Mouse (Mus musculus): ENCODE results near the gene Frmd4b. TPM values are rescaled to one million over a fixed set of nuclear protein-coding genes. Genes with fewer than 3 reads are reported as not detected.
"Not testable (repeated sequence)": the region's sequence is repeated elsewhere in the genome, so short reads cannot be mapped to it uniquely, and the experiment has no call there.

The Frmd4b gene
- polyA plus RNA-seq, 1 experiment from 2014 or later, result 6.3 TPM

DNA sequence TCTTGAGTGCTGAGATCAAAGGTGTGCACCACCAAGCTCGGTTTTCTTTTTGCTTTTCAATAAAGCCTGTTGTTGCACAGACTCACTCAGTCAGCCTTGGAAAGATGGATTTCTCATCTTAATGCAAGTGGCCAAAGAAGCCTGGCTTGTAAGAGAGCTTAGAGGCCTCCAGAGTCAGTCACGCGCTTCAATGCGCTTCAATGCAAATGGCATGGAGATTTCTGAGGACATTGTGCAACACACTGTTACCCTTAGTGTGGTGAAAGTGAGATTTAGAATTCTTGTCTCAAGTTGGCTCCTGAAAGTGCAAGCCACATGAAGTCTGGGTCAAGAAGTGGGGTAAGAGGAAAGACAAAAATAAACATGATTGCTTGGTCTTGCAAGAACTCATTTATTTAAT lies 236.1 kb downstream of the Frmd4b start:
- DNase-seq (ENCODE audit: low spot score), result no peak

DNA sequence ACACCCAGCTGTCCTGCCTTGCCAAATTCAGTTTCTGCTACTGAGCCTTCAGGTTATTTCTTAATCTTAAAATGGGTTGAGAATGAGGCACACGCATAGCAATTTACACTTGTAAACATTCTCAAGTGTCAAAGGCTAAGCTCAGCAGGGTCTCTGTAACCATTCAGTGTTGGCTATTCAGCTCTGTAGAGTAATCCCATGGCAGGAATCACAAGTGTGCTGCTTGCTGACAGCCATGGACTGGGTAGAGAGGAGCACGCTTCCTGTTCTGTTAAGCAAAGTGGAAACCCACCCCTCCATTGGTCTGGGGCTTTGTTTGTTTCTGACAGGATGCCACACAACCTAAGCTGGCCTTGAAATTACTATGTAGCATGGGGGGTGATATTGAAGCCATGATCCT lies 246.4 kb downstream of the Frmd4b start:
- peak; percentile 15 for DNase-seq (ENCODE audit: low spot score)

DNA sequence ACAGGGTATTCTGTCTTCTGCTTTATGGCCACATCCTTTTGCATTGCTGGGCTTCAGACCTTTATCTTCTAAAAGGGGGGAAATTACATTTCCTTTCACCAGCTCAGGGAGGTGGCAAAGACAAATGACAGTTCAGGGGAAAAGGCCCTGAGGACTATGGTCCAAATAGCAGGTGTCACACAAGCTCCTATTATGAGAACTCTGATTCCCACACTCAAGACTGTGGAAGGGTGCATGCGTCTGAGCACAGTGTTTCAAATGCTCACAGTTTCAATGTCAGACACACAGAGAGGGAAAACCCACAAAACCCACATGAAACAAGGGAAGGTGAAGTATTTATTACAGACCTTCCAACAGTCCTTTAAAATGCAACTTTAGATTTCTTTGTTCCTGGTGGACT lies 246.9 kb downstream of the Frmd4b start:
- DNase-seq (ENCODE audit: low spot score), result no peak

DNA sequence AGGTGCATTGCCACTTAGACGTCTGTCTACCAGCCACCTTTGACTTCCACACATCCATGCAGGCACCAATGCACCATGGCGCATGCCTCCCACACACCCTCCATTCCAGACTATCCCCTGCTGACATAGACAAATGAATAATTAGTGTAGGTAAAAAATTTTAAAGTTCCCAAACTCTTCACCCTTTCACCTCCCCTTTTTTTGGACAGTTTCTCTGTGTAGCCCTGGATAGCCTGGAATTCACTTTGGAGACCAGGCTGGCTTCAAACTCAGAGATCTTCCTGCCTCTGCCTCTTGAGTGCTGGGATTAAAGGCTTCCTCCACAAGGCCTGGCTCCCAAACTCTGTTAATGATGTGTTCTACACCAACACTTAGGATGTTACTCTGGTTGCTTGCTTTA lies 253.5 kb downstream of the Frmd4b start:
- DNase-seq (ENCODE audit: low spot score), result no peak

DNA sequence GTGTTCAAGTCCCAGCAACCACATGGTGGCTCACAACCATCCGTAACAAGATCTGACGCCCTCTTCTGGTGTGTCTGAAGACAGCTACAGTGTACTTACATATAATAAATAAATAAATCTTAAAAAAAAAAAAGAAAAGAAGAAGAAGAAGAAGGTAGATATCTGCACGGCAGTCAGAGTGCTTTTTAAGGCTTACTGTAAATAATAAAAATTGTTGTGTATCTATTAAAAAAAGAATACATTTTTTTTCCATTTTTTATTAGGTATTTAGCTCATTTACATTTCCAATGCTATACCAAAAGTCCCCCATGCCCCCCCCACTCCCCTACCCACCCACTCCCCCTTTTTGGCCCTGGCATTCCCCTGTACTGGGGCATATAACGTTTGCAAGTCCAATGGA lies 259.7 kb downstream of the Frmd4b start:
- DNase-seq (ENCODE audit: low spot score), result not testable (repeated sequence)

DNA sequence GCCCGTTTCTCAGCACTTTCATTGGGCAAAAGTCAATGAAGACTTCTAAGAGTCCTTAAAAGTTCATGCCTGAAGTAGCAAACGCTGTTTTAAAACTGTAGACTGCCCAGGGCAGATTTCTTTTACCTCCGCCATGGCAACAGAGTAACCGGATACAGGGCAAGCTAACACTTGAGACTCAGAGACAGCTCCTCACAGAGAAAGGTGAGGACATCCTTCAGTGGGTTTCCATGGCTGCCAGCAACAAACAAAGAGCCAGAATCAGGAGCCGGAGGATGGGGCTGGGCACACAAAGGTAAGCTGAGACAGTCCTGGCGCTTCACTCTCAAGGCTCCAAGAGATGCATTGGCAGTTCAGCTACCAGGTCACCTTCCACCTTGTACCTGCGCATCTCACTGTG lies 260.7 kb downstream of the Frmd4b start:
- DNase-seq (ENCODE audit: low spot score), result no peak

DNA sequence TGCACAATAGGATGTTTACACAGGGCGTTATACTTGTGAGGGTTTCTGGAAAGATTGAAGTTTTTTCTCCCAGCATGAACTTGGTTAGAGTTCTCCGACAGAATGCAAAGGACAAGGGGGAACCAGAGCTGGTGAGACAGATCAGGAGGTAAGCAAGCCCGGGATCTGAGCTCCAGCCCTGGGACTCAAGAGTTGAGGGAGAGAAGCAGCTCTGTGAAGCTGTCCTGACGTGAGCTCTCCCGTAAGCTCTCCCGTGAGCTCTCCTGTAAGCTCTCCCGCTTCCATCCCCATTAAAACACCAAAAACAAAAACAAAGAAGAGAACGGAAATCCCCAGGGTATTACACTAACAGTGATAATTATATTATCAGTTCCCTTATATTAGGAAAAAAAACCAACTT lies 262.2 kb downstream of the Frmd4b start:
- no peak for DNase-seq (ENCODE audit: low spot score)

DNA sequence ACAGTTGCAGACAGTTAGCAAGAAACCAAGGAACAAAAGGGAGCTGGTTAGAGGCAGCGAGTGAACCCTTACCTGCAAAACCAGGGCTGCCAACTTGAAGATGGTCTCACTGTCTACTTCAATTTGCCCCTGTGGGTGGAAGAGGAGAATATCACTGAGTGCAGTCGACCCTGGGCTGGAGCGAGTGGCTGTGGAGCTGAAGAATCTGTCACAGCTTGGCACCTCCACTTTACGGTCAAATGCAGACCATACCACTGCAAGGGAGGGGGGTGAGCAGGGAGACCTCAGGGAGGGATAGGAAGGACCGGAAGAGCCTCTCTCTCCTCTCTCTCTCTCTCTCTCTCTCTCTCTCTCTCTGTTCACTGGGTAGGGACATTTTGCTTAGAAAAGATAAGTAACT lies 263.4 kb downstream of the Frmd4b start:
- DNase-seq (ENCODE audit: low spot score), result peak; percentile 58

DNA sequence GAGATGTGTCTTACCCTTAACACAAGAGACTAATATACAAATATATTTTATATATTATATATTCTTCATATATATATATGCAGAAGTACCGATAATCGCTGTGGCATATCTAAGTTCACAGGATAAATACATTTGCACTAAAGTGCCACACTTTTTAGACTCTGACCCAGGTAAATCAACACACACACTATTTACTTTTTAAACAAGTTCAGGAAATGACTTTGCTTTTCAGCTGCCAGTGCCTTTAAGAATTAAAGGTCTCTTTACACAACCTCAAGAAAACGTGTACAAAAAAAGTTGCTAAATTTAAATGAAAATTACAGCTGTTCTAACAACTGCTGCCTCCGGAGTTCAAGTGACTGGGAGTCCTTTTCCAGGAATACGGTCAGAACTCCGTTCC lies 264.0 kb downstream of the Frmd4b start:
- DNase-seq (ENCODE audit: low spot score), result peak; percentile 11

DNA sequence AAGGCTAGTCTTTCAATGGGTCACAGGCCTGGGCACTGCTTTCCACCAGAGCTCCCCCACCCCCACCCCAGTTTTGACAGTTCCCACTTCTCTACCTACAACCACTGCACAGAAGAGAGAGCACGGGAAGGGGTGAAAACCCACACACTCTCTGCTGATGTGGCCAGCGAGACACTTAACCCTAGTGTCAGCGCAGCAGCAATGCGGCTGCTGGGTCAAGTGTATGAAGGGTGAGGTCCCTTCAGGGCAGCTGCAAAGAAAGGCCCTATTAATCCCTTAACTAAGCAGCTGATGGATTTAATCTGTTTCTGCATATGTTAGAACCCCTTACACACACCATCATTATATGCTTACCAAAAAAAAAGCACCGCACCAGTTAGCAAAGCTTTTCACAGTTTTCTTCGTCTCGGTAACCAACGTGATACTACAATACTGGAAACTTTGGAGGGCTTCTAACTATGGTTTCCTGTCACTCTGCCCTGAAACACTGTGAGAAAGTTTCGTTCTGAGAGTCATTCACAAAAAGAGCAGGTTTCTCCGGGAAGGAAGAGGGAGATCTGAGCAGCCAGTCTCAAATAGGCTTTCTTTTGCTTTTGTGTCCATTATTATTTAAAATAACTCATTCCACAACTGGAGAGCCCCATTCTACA lies 264.7 kb downstream of the Frmd4b start:
- peak; percentile 27 for DNase-seq (ENCODE audit: low spot score)

DNA sequence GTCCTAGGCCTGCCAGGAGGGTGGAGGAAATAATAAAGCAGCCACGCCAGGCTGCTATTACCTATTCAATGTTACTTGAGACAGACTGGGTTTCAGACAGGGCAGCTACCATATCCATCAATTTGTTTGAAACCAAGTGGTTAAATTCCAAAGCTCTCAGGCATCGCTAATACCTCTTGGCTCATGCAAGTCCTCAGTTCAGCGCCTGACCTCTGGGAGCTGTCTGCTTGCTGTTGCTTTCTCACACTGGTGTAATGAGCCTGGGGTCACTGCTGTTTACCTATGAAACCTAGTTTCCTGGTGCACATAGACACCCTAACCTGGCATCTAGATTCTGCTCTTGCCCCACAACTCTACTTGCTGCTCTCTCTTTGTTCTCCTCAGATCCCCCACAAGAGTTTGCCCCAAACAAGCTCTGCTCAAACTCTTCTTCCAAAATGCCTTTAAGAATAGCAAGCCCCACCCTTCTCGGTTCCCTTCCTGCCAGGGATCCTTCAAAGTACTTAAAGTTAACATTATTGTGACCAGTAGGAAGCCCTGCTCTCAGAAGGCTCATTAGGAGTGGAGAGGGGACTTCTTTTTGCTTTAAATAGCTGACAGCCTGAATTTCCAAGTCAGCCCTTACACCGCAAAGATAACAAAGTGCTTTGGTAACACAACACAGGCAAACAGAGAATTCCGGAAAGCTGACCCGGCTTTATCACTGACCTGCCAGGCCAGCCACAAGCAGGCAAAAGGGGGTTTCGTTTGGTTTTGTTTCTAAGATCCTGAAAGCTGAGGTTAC lies 267.8 kb downstream of the Frmd4b start:
- DNase-seq (ENCODE audit: low spot score), result no peak

DNA sequence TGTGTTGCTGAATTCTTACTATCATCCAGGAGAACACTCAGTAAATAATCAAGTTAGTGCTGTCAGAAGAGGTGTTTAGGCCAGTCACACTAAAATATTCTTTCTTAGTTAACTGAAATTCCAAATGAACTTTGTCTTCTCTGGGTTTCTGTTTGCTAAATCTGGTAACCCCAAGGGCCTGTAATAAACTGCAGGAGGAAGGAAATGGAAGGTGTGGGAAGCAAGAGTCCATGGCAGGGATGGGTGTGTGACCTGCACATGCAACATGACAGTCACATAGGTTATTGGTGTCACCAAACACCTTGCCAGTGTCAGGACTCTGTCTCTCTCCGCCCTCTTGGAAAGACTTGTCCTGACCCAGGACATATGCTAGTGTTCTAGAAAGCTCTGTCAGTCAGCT lies 270.4 kb downstream of the Frmd4b start:
- no peak for DNase-seq (ENCODE audit: low spot score)

DNA sequence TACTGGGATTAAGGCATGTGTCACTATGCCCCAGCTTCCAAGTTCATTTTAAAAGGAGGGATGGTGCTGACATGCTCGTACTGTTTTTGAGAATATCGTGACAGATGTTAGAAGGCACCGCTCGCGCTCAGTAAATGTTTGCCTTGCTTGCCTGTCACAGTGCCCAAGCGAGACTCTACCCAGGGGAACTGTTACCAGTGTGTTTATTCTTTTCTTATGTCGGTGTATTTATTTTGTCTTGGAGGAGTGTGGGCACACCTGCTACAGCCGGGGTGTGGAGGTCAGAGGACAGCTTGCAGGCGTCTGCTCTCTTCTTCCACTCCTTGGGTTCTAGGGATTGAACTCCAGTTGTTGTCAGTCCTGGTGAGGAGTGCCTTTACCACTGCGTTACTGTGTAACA lies 270.8 kb downstream of the Frmd4b start:
- no peak for DNase-seq (ENCODE audit: low spot score)

DNA sequence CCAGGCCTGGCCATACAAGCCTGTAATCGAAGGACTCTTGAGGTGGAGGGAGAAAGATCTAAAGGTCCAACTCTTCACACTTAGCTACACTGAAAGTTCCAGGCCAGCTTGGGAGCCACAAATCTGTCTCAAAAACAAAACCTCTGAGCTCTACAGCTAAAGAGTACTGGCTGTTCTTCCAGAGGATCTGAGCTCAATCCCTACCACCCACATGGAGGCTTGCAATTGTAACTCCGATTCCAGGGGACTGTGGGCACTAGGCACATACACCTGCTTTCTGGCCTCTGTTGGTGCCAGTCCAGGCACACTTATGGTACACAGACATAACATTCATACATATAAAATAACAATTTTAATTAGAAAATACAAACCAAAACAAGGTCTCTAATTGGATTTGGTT lies 271.4 kb downstream of the Frmd4b start:
- DNase-seq (ENCODE audit: low spot score), result no peak

DNA sequence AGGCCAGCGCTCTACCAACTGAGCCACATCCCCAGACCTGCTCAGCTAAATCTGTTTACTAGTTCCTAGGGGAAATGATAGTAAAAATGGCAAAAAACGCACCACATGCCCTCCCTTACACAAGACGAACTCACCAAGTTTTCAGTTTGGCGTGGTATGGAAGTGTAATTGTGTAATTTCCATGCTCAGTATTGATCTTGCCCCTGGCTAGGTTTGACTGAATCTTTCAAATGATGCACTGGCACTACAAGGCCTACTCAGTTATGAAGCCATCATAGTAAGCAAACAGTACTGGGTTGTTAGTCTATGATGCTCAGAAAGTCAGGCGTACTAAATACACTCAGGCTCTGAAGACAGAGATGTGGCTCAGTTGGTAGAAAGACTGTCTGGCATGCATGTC lies 275.2 kb downstream of the Frmd4b start:
- no peak for DNase-seq (ENCODE audit: low spot score)

DNA sequence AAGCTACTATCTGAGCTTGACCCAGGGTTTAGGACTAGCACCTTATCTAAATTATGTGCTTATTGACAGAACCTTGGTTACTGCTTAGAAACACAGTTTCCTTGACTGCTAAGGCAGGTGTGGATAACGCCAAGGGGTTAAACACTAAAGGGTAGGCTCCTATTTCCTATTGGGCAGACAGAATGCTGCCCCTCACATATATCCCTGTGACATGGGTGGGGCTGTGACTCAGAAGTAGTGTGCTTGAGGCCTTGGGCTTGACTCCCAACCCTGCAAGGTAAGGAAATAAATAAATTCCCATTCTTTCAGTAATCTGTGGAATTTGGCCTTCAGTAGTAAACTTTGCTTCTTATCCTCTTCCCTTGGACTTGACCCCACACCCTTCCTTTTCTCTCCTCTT lies 275.7 kb downstream of the Frmd4b start:
- no peak for DNase-seq (ENCODE audit: low spot score)

DNA sequence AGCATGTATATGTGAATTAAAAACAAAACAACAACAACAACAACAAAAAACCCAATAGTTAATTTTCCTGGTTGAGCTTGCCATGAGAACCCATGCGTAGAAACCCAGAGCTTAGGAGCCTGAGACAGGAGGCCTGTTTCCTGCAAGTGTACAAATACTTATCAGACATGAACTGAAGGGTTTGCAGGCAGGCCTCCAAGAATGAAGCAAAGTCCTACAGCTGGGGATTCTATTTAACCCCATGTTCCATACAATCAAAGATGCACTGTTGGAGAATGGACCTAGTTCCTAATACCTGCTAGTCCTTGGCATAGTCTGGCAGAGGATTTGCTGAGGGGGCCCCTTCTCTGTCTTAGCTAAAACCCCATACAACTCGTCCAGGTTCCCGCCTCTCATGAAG lies 276.2 kb downstream of the Frmd4b start:
- no peak for DNase-seq (ENCODE audit: low spot score)

DNA sequence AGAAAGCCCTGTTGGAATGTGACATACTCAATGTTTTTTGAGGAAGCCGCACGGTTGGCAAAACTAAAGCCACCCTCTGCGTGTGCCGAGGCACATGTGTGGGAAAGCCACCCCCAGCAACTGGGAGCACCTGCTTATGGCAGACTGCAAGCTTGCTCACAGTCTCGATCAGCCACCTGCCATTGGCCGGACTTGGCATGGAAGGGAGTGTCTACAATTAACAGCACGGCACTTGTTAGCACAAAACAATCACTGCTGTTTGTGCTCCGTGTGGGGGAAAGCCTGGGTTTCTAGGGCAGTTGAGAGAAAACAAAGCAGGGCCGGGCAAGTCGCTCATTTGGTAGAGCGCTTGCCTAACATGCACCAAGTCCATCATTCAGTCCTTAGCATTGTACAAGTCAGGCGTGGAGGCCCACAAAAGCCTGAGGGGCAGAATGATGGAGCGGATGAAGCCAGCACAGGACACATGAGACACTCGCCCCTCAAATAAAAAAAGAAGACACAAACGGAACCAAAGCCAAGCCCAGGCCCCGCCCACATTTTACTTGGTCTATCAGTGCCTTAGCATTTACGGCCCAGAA lies 277.0 kb downstream of the Frmd4b start:
- DNase-seq (ENCODE audit: low spot score), result no peak

DNA sequence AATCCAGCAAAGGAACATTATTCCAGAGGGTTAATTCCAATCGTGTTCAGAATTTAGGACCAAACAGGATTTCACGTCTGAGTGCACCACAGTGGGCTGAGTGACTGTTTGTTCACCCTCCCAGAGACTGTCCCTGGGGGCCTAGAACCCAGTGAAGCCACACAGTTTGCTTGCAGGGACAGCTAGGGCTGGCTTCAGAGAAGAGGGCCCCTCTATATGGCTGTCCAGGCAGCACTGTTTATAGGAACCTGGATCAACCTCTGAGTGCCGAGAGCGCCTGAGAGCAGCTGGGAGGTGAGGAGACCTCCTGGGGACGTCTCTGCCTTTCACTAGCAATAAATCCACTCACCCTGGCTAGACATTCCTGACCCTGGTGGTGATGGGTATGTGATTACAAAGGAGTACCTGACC lies 278.1 kb downstream of the Frmd4b start:
- DNase-seq (ENCODE audit: low spot score), result no peak

DNA sequence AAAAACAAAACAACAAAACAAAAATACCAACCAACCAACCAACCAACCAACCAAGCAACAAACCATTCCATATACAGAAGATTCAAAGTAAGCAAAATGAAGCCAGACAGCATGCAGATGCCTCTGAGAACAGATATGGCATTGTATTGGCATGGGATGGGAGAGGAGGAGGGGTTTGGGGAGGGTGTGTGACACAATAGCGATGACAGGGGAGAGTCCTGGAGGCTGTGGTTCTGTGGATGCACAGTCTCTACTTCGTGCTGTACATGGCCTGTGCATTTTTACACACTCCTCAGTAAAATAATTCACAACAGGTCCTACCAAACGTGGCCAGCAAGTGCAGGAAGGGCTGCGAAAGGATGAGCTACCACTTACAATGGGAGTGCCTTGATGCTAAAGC lies 278.5 kb downstream of the Frmd4b start:
- no peak for DNase-seq (ENCODE audit: low spot score)

DNA sequence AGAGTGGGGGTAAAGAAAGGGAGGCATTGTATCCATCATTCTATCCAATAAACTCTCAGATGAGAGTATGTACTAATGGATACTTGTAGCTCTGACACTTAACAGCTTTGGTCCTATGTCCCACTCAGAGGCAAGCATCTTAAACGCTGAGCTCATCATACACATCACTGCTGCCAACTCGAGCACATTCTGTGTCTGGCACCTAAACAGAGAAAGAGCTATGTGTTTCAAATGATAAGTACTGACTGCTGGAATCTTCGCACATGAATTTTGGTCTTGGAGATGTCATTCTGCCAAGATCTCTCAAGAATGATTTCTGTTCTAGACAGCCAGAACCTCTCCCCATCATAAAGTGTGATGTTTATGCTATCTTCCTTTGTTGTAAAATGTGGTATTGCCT lies 284.0 kb downstream of the Frmd4b start:
- DNase-seq (ENCODE audit: low spot score), result no peak

DNA sequence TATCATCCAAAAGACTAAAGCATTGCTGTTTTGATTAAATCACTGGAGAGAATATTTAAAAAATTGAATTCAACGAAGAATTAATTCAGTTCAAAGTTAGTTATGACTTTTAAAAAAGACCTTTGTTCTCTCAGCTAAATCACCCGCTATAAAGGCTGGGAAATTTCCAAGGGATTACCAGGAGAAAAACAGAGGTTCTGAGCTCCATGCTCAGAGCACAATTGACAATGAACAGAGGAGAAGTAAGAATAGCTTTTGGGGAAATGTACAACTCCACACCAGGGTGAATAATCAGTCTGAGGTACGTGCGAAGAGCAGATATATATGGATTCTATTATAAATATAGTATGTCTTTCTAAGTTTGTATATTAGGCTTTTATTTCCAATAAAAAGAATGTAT lies 293.4 kb downstream of the Frmd4b start:
- no peak for DNase-seq (ENCODE audit: low spot score)

DNA sequence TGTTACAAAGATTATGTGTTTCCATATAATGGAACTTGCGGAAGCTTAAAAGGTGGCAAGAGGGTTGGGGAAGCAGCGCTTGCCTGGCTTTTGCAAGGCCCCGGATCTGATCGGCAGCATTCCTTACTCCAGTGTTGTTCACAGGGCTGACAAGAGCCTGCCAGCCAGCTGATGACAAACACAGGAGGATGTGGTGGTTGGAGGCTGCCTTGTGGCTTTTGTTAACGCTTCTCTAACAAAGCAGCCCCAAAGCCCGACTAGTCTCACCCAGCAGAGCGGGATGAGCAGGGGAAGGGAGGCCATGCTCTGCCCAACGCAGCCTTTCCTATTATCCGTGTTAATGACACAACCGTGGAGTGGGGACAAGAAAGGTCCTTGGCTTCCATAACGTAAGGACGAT lies 295.2 kb downstream of the Frmd4b start:
- peak; percentile 69 for DNase-seq (ENCODE audit: low spot score)

Data from thymus, postnatal 0 days (tissue).